Mouse (Mus musculus) E14TG2a.4 (cell line): Measurements from ENCODE around the gene Epha10.

ENCODE experiments used
- H3K27me3 ChIP-seq: 2 replicates; pipeline ENCODE4 v1.6.1; 2014; ENCODE audit warnings: low read length, control low read depth; ENCODE audit not compliant: insufficient read depth
- H3K36me3 ChIP-seq: 2 replicates; pipeline ENCODE4 v1.6.1; 2014; ENCODE audit warnings: low read length, control low read depth; ENCODE audit not compliant: insufficient read depth
- H3K4me1 ChIP-seq: replicated peaks from 2 replicates; pipeline ENCODE4 v1.6.1; 2014; ENCODE audit warnings: low read depth, low read length, control low read depth
- H3K4me3 ChIP-seq: replicated peaks from 2 replicates; pipeline ENCODE4 v1.5.1; 2014; ENCODE audit warnings: mild to moderate bottlenecking, low read length
- H3K9me3 ChIP-seq: 2 replicates; pipeline ENCODE4 v1.6.1; 2014; ENCODE audit warnings: low read length, control low read depth
- CTCF ChIP-seq: conservative IDR thresholded peaks from 2 replicates; pipeline ENCODE4 v1.5.1; 2014; ENCODE audit warnings: low read length
- NANOG ChIP-seq: IDR thresholded peaks from 2 replicates; pipeline ENCODE4 v1.6.1; 2014; ENCODE audit warnings: borderline replicate concordance, low read length, mixed read lengths
- POU5F1 ChIP-seq: IDR thresholded peaks from 2 replicates; pipeline ENCODE4 v1.6.1; 2014; ENCODE audit warnings: low read length, borderline replicate concordance

The Epha10 gene

GRCm38 (mm10) chr4:124880599-124880998 lies at the start of gene Epha10:
Gene Epha10 (plus strand): TSS chr4:124880899.
- Histone ChIP-seq H3K4me3 (peak within 1 kb of the TSS; percentile 80), H3K9me3 (peaks cover 6% of the 10 kb centered on the region), H3K36me3 (no peaks in the 10 kb centered on the region), H3K4me1 (peaks cover 38% of the 10 kb centered on the region), H3K27me3 (peaks cover 70% of the 10 kb centered on the region)
- TF ChIP-seq NANOG (no peak), CTCF (no peak), POU5F1 (no peak)

- peaks cover 57% of the 10 kb centered on the region for H3K4me1 ChIP-seq
- peaks cover 53% of the 10 kb centered on the region for H3K36me3 ChIP-seq
- TF ChIP-seq CTCF (no peak), NANOG (no peak), POU5F1 (no peak)
- H3K9me3 ChIP-seq: no peaks in the 10 kb centered on the region
- H3K4me3 ChIP-seq: no peak overlapping the region
- H3K27me3 ChIP-seq: no peaks in the 10 kb centered on the region
Measured at GRCm38 (mm10) chr4:124832796-124833195, 47.9 kb upstream of the Epha10 start.

DNA sequence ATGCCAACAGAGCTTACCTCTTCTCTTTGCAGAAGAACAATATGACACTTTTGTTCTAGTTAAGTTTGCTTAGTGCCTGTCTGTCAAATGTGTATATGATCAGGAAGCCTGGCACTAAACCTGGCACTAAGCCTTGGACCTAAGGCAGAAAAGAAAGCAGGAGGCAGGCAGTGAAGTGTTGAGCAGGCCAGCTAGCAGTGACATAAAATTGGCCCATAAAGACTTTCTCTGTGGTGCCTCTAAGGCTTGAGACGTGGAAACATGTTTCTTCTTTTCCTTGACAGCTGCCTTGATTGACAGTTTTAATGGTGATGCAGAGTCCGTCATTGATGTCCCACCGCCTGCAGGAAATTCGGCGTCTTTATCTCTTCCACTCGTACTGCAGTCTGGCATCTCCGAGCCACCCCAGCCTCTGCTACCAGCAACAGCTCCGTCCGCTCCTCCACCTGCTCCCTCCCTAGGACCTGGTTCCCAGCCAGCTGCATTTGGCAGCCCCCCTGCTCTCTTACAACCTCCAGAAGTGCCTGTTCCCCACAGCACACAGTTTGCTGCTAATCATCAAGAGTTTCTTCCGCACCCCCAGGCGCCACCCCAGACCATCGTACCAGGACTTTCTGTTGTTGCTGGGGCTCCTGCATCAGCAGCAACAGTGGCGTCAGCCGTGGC lies 42.5 kb upstream of the Epha10 start:
- Histone ChIP-seq H3K36me3 (peaks cover 74% of the 10 kb centered on the region), H3K4me3 (no peak overlapping the region), H3K9me3 (no peaks in the 10 kb centered on the region), H3K4me1 (peaks cover 23% of the 10 kb centered on the region), H3K27me3 (no peaks in the 10 kb centered on the region)
- TF ChIP-seq NANOG: no peak
- no peak for TF ChIP-seq CTCF
- TF ChIP-seq POU5F1: no peak

DNA sequence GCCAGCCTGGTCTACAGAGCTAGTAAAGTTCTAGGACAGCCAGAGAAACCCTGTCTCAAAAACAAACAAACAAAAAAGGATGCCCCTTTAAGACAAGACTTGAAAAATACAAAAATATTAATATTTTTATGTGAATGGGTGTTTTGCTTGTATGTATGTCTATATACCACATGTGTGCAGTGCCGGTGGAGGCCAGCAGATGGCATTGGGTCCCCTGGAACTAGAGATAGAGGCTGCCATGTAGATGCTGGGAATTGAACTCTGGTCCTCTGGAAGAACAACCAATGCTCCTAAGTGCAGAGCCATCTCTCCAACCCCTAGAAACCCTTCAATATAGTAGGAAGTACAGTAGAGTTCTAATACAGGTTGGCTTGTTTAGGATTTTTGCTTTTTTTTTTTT lies 39.7 kb upstream of the Epha10 start:
- Histone ChIP-seq H3K4me1 (peaks cover 26% of the 10 kb centered on the region), H3K36me3 (peaks cover 82% of the 10 kb centered on the region), H3K4me3 (no peak overlapping the region), H3K9me3 (no peaks in the 10 kb centered on the region), H3K27me3 (no peaks in the 10 kb centered on the region)
- no peak for TF ChIP-seq POU5F1
- TF ChIP-seq CTCF: peak; percentile 65

GRCm38 (mm10) chr4:124843493-124843892 lies 37.2 kb upstream of the Epha10 start:
- H3K36me3 ChIP-seq: peaks cover 71% of the 10 kb centered on the region
- H3K27me3 ChIP-seq: no peaks in the 10 kb centered on the region
- H3K4me1 ChIP-seq: peaks cover 31% of the 10 kb centered on the region
- H3K4me3 ChIP-seq: no peak overlapping the region
- TF ChIP-seq NANOG (no peak), CTCF (peak; percentile 93), POU5F1 (no peak)
- H3K9me3 ChIP-seq: no peaks in the 10 kb centered on the region

GRCm38 (mm10) chr4:124847573-124847972 lies 33.1 kb upstream of the Epha10 start:
- Histone ChIP-seq H3K27me3 (no peaks in the 10 kb centered on the region), H3K4me3 (no peak overlapping the region), H3K4me1 (peaks cover 50% of the 10 kb centered on the region), H3K9me3 (no peaks in the 10 kb centered on the region), H3K36me3 (peaks cover 46% of the 10 kb centered on the region)
- peak; percentile 99 for TF ChIP-seq CTCF
- no peak for TF ChIP-seq NANOG

DNA sequence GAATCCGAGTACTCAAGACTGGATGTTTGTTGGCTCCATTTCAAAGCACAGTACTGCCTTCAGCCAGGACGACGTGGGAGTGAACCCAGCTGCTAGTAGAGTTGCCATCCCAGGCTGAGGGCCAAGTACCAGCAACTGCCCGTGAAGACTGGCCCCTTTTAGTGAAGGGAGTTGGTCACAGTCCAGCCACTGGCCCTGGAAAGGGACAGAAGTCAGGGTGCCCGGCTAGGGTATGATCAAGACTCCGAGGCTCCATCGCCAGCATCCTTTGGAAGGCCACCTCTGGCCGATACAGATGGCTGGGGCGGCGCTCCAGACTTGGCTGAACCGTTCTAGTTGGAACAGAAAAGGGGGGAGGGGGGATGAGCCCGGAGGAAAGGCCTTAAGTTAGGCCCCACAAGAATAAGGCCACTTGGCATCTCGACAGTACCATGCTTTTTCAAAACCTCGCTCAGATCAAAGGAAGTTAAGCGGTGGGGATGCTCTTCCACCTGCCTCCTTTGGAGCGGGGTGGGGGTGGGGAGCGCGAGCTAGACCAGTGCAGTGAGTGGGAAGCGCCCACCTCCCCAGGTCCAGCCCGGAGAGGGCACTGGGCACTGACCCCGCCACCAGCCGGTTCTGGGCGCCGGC lies 31.0 kb upstream of the Epha10 start:
- H3K36me3 ChIP-seq: peaks cover 54% of the 10 kb centered on the region
- H3K9me3 ChIP-seq: no peaks in the 10 kb centered on the region
- TF ChIP-seq POU5F1 (no peak), CTCF (no peak), NANOG (no peak)
- H3K4me3 ChIP-seq: peak overlapping the region; percentile 95
- no peaks in the 10 kb centered on the region for H3K27me3 ChIP-seq
- H3K4me1 ChIP-seq: peaks cover 56% of the 10 kb centered on the region

- H3K4me1 ChIP-seq: peaks cover 53% of the 10 kb centered on the region
- H3K27me3 ChIP-seq: no peaks in the 10 kb centered on the region
- peak within 1 kb of the TSS; percentile 95 for H3K4me3 ChIP-seq
- no peaks in the 10 kb centered on the region for H3K9me3 ChIP-seq
- no peak for TF ChIP-seq CTCF
- TF ChIP-seq POU5F1: no peak
- no peak for TF ChIP-seq NANOG
- H3K36me3 ChIP-seq: peaks cover 53% of the 10 kb centered on the region
Measured at GRCm38 (mm10) chr4:124850261-124850913, 30.3 kb upstream of the Epha10 start, which contains the start of gene Yrdc. Gene Yrdc (plus strand): TSS chr4:124850679.
